Mouse (Mus musculus) embryonic facial prominence, embryonic 14.5 days (tissue): Measurements from ENCODE around the gene Stac3. TPM values are rescaled to one million over a fixed set of nuclear protein-coding genes. Genes with fewer than 3 reads are reported as not detected.

ENCODE experiments used
- ATAC-seq: fragments of 200-750 bp; cut with Nextera tagmentation; 2 replicates; pipeline ENCODE4 v1.8.0; 2017; ENCODE audit warnings: low read depth, moderate number of reproducible peaks, moderate TSS enrichment
- DNase-seq: peaks from one replicate; pipeline ENCODE4 v3.0.0-alpha.2; 2015; ENCODE audit warnings: low spot score
- H3K27ac ChIP-seq: fragments of 300-500 bp; sonication (generic); replicated peaks from 2 replicates; pipeline ENCODE4 v1.5.1; 2014; ENCODE audit warnings: low read depth, mild to moderate bottlenecking, low read length, moderate library complexity
- H3K27me3 ChIP-seq: fragments of 300-500 bp; sonication (generic); replicated peaks from 2 replicates; pipeline ENCODE4 v1.6.1; 2014; ENCODE audit warnings: low read length; ENCODE audit not compliant: control insufficient read depth, insufficient read depth
- H3K36me3 ChIP-seq: fragments of 300-500 bp; sonication (generic); 2 replicates; pipeline ENCODE4 v1.6.1; 2014; ENCODE audit warnings: low read length, mixed read lengths; ENCODE audit not compliant: control insufficient read depth, insufficient read depth
- H3K4me1 ChIP-seq: fragments of 300-500 bp; sonication (generic); 2 replicates; pipeline ENCODE4 v1.6.1; 2014; ENCODE audit warnings: antibody characterized with exemption, low read length; ENCODE audit not compliant: control insufficient read depth, insufficient read depth
- H3K4me2 ChIP-seq: fragments of 300-500 bp; sonication (generic); 2 replicates; pipeline ENCODE4 v1.6.1; 2014; ENCODE audit warnings: low read depth, mild to moderate bottlenecking, low read length, moderate library complexity, mixed read lengths
- H3K4me3 ChIP-seq: fragments of 300-500 bp; sonication (generic); 2 replicates; pipeline ENCODE4 v1.5.1; 2014; ENCODE audit warnings: low read depth, mild to moderate bottlenecking, low read length
- H3K9ac ChIP-seq: fragments of 300-500 bp; sonication (generic); 2 replicates; pipeline ENCODE4 v1.6.1; 2014; ENCODE audit warnings: low read depth, mild to moderate bottlenecking, low read length, moderate library complexity, mixed read lengths
- H3K9me3 ChIP-seq: fragments of 300-500 bp; sonication (generic); 2 replicates; pipeline ENCODE4 v1.6.1; 2016; ENCODE audit warnings: low read length; ENCODE audit not compliant: control insufficient read depth
- WGBS: fragments of 180-500 bp; shearing (Covaris S2); extraction: QIAGEN DNeasy Blood & Tissue Kit; methylation state at CpG from one replicate; pipeline ENCODE4 v1.1.7; 2014; 5-methylcytosine and 5-hydroxymethylcytosine counted together
- polyA plus RNA-seq: library from polyadenylated mRNA; unstranded; fragments of >200 nt; fragmentation: Nextera tagmentation; extraction: Ambion mirVana; gene quantifications from 2 replicates; pipeline ENCODE4 v1.2.1, GENCODE M21; 2014

The Stac3 gene
- polyA plus RNA-seq, 1 experiment from 2014 or later = 5.2 TPM

DNA sequence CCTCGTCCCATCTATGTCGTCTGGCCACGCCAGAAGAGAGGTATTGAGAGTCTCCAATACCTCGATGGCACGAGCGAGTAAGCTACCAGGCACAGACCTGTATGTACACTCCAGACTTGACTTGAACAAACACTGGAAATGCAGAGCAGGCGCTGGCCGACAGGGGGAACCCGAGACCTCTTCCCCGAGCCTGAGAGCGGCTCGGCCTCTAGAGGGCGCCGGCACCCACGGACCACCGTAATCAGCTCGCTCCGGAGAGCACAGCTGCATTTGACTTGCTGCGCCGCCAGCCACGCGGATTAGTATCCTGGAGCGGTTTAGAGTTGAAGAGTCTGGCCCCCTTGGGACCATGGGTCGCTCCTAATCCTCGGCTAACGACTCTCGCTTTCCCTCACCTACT lies 11.3 kb downstream of the Stac3 start:
- WGBS = 0% methylated on average over 27 of the region's 27 CpGs
- peak; percentile 95 for DNase-seq
- H3K27ac ChIP-seq = peak overlapping the region; percentile 24; the same call in 1 of the 2 replicates

DNA sequence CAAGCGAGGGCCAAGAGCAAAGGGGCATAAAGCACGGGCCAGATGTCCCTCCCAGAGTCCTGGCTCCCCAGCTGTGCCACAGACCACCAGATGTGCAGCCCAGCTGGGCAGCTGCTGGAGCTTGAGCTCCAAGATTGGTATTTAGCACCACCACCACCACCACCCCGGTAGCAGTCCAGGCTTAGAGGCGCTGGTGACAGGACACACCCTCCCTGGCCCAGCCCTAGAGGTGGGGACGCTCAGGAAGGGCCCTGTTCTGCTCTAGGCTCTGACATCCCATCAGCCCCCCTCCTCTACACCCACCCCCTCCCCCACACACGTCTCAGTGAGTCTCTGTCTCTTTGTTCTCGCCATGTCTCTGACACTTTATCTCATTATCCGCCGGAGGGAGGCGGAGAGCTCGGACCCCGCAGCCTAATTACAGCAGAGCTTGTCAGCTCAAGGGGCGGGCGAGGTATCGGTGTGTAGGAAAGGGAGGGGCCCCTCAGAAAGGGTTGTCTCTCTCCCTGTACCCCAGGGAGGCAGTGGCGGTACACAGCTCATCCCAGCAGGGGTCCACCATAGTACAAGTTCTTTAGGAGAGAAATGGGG lies 12.1 kb downstream of the Stac3 start:
- WGBS = under 1% methylated on average over 16 of the region's 16 CpGs
- Histone ChIP-seq H3K9me3 (no peaks in the 10 kb centered on the region), H3K4me2 (peak overlapping the region; percentile 95), H3K9ac (peak overlapping the region; percentile 51), H3K27me3 (peaks cover 80% of the 10 kb centered on the region), H3K4me3 (peak overlapping the region; percentile 27), H3K36me3 (peaks cover 16% of the 10 kb centered on the region), H3K4me1 (peaks cover 56% of the 10 kb centered on the region), H3K27ac (peak overlapping the region; percentile 24; the same call in 1 of the 2 replicates)
- DNase-seq (peak; percentile 69), ATAC-seq (0 out of 2 replicates have a peak, but pooled peaks have one; percentile 23)

More for the DNA sequence above, 11.3 kb downstream of the Stac3 start:
- H3K9ac ChIP-seq = peak overlapping the region; percentile 57; the same call in 1 of the 2 replicates
- peak overlapping the region; percentile 49 for H3K4me3 ChIP-seq
- peak; percentile 58 for ATAC-seq
- peak overlapping the region; percentile 95 for H3K4me2 ChIP-seq
- H3K36me3 ChIP-seq = peaks cover 8% of the 10 kb centered on the region
- peaks cover 56% of the 10 kb centered on the region for H3K4me1 ChIP-seq
- no peaks in the 10 kb centered on the region for H3K9me3 ChIP-seq
- H3K27me3 ChIP-seq = peaks cover 84% of the 10 kb centered on the region

- Histone ChIP-seq H3K36me3 (peaks cover 22% of the 10 kb centered on the region), H3K27ac (no peak overlapping the region), H3K4me3 (peak overlapping the region; percentile 27; the same call in 1 of the 2 replicates), H3K4me2 (peak overlapping the region; percentile 95), H3K27me3 (peaks cover 75% of the 10 kb centered on the region), H3K9me3 (no peaks in the 10 kb centered on the region), H3K4me1 (peaks cover 54% of the 10 kb centered on the region), H3K9ac (peak overlapping the region; percentile 40; the same call in 1 of the 2 replicates)
- DNase-seq = no peak
- ATAC-seq = no peak
- WGBS = 14% methylated on average over 13 of the region's 13 CpGs
These were observed 12.7 kb downstream of the Stac3 start for GRCm38 (mm10) chr10:127514111-127514698.

- H3K9ac ChIP-seq = peak within 1 kb of the TSS; percentile 40; the same call in 1 of the 2 replicates
- ATAC-seq = no peak
- 7% methylated on average over 6 of the region's 6 CpGs for WGBS
- H3K4me3 ChIP-seq = peak within 1 kb of the TSS; percentile 27
- peaks cover 28% of the 10 kb centered on the region for H3K36me3 ChIP-seq
- H3K4me1 ChIP-seq = peaks cover 49% of the 10 kb centered on the region
- no peaks in the 10 kb centered on the region for H3K9me3 ChIP-seq
- no peak for DNase-seq
- H3K4me2 ChIP-seq = peak within 1 kb of the TSS; percentile 95
- H3K27me3 ChIP-seq = peaks cover 69% of the 10 kb centered on the region
- no peak within 1 kb of the TSS for H3K27ac ChIP-seq
These were observed 13.3 kb downstream of the Stac3 start, which contains the start of gene Ndufa4l2 for GRCm38 (mm10) chr10:127514764-127515163. Gene Ndufa4l2, plus strand, starts transcription at chr10:127514967.

DNA sequence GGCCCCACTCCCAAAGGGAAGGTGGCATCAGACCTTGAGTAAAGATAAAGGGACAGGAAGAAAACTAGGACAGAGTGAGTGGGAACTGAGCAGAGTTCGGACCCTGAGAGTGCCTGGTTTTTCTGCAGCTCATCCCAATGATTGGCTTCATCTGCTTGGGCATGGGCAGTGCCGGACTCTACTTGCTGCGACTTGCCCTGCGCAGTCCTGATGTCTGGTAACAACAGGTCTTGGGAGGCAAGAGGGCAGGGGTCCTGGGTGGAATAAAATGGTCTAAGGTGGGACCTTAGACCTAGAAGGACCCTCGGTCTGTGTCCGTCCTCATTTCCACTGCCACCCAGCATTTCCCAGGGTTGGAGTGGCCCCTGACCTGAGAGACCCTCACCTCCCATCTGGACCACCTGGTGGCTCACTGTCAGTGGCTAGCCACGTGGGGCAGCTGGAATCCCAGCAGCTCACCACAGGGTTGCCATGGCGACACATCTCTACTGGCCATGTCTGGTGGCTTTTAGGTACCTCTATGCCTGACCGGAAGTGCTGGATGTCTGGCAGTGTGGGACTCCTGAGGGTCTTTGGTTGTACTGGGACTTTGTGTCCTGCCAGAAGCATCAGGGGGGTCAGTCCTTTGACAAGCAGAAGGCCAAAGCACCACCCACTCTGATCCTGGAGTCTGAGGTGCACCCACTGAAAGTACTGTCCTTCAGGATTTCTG lies 13.9 kb downstream of the Stac3 start:
- Histone ChIP-seq H3K27ac (no peak overlapping the region), H3K4me3 (peak overlapping the region; percentile 8), H3K36me3 (peaks cover 34% of the 10 kb centered on the region), H3K4me2 (peak overlapping the region; percentile 95), H3K27me3 (peaks cover 63% of the 10 kb centered on the region), H3K4me1 (peaks cover 47% of the 10 kb centered on the region), H3K9ac (0 out of 2 replicates have a peak overlapping the region, but pooled peaks have one; percentile 34), H3K9me3 (no peaks in the 10 kb centered on the region)
- 25% methylated on average over 9 of the region's 9 CpGs for WGBS
- ATAC-seq (no peak), DNase-seq (no peak)

- H3K27ac ChIP-seq = peak overlapping the region; percentile 72
These were observed 14.5 kb downstream of the Stac3 start for GRCm38 (mm10) chr10:127515983-127516459.

DNA sequence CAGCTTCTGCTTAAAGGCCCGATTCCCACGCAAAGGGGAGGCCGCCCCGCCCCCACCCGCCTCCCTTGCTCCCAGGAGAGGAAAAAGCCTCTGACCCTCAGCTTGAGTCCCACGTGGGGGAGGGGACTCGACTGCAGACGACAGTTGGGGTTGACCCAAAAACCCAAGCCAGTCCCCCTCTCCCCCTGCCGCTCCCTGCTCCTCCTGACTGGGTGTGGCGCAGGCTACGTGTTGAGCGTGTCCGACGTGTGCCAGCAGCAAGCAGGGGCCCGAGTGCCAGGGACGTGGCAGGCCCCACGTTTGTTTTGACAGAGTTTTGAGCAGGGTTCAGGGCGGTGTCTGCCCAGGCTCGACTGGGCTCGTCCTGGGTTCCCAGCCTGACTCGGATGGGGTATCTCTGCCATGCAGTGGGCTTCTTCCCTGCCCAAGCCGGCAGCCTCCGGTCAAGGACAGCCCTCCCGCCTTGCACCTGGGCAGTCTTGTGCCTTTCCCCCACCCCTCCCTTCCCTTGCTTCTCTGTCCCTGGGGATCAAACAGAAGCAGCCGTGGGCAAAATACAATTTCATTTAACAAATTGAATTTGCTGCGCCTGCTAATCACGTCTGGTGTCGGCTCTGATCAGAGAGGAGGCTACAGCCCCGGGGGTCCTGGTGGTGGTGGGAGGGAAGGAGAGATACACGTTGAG lies 15.2 kb downstream of the Stac3 start:
- peaks cover 47% of the 10 kb centered on the region for H3K4me1 ChIP-seq
- peaks cover 35% of the 10 kb centered on the region for H3K36me3 ChIP-seq
- DNase-seq (peak; percentile 88), ATAC-seq (peak; percentile 42)
- no peaks in the 10 kb centered on the region for H3K9me3 ChIP-seq
- 5% methylated on average over 30 of the region's 30 CpGs for WGBS
- peak overlapping the region; percentile 4 for H3K4me3 ChIP-seq
- H3K9ac ChIP-seq = peak overlapping the region; percentile 45; the same call in 1 of the 2 replicates
- H3K4me2 ChIP-seq = peak overlapping the region; percentile 46
- peak overlapping the region; percentile 72 for H3K27ac ChIP-seq
- H3K27me3 ChIP-seq = peaks cover 50% of the 10 kb centered on the region

More at GRCm38 (mm10) chr10:127515983-127516459, 14.5 kb downstream of the Stac3 start:
- Histone ChIP-seq H3K4me2 (peak overlapping the region; percentile 46), H3K27me3 (peaks cover 57% of the 10 kb centered on the region), H3K9ac (peak overlapping the region; percentile 45; the same call in 1 of the 2 replicates), H3K4me1 (peaks cover 44% of the 10 kb centered on the region), H3K9me3 (no peaks in the 10 kb centered on the region), H3K36me3 (peaks cover 35% of the 10 kb centered on the region), H3K4me3 (peak overlapping the region; percentile 8)
- no peak for ATAC-seq
- no peak for DNase-seq
- WGBS = 18% methylated on average over 8 of the region's 8 CpGs

GRCm38 (mm10) chr10:127517941-127518340 lies 16.5 kb downstream of the Stac3 start:
- peaks cover 40% of the 10 kb centered on the region for H3K4me1 ChIP-seq
- H3K36me3 ChIP-seq = peaks cover 35% of the 10 kb centered on the region
- H3K9ac ChIP-seq = no peak overlapping the region
- ATAC-seq (no peak), DNase-seq (no peak)
- no peaks in the 10 kb centered on the region for H3K9me3 ChIP-seq
- no peak overlapping the region for H3K4me3 ChIP-seq
- no peak overlapping the region for H3K27ac ChIP-seq
- 95% methylated on average over 22 of the region's 22 CpGs for WGBS
- H3K27me3 ChIP-seq = peaks cover 42% of the 10 kb centered on the region
- H3K4me2 ChIP-seq = no peak overlapping the region
